In the genomic region with DNA sequence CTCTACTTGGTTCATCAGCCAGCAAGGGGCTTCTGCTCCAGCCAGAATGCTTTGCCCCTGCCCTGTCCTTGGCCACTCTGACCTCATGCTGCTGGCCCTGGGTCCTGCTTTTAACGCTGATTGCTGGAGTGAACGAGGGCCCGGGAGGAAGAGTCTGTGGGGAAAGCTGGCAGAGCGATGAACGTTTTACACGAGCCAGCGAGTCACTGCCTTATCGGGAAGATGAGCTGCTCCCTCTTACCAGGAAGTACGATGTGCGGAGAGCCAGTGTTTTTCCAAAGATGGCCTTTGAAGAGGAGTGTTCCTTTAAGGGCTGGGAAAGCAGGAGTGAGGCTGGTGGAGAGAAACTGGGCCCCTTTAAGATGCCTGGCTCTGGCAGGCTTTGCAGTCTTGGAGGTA, we compare ENCODE assay signal across 12 mouse cellular contexts. TPM values are rescaled to one million over a fixed set of nuclear protein-coding genes. Genes with fewer than 3 reads are reported as not detected.
A peak's percentile ranks its signal among the peaks of the same experiment; 100 is the strongest.
DNase-seq lines count a peak whose midpoint lies in the region; ATAC-seq and TF ChIP-seq lines count a peak whose summit lies in the region.
"Had no signal": no experiment of that assay in that cellular context is flagged by ENCODE, and none has a peak within 500 bp of the region (broad histone marks: within the 10 kb centered on the region; RNA-seq: fewer than 3 reads in every experiment).

No protein-coding gene starts in this region.

- peaks cover 15% of the 10 kb centered on the region for H3K4me1 ChIP-seq in intestine, embryonic 14.5 days (replicated peaks; ENCODE audit: control insufficient read depth, insufficient read depth, low read length)
- peaks cover 12% of the 10 kb centered on the region for H3K4me1 ChIP-seq in liver, postnatal 0 days (ENCODE audit: insufficient read depth)

- peak overlapping the region; percentile 54; the same call in 1 of the 2 replicates for H3K27ac ChIP-seq in intestine, embryonic 14.5 days (ENCODE audit: low read depth)
- peak overlapping the region; percentile 44 for H3K27ac ChIP-seq in liver, postnatal 0 days (ENCODE audit: low read depth)
- H3K27ac ChIP-seq: embryonic facial prominence, embryonic 15.5 days had no signal

- no peaks in the 10 kb centered on the region for H3K36me3 ChIP-seq in intestine, embryonic 14.5 days (ENCODE audit: control insufficient read depth, insufficient read depth, low read length)
- H3K36me3 ChIP-seq in liver, postnatal 0 days (replicated peaks; ENCODE audit: insufficient read depth, low read length): no peaks in the 10 kb centered on the region
- H3K36me3 ChIP-seq: embryonic facial prominence, embryonic 15.5 days had no signal

- DNase-seq in kidney, adult 18-20 months: peak; percentile 18
- DNase-seq in kidney, adult 9 months: no peak
- DNase-seq in adrenal gland, adult 8-10 months: peak; percentile 46
- DNase-seq in intestine, embryonic 14.5 days (ENCODE audit: low spot score): no peak
- DNase-seq in liver, postnatal 0 days: no peak
- DNase-seq in natural killer cell, adult 2 months (ENCODE audit: low spot score in 2 of 2): no peak
- DNase-seq in ovary, adult 18-20 months (ENCODE audit: low spot score): no peak
- DNase-seq in gastrocnemius, adult 8-10 months (ENCODE audit: low spot score in 2 of 2): no peak
- DNase-seq: cerebellum, adult 18-20 months; layer of hippocampus, adult 9-11 months had no signal

- 23% methylated on average over 10 of the region's 10 CpGs for WGBS in intestine, embryonic 14.5 days
- WGBS in liver, postnatal 0 days (ENCODE audit: insufficient replicate concordance): 29% methylated on average over 10 of the region's 10 CpGs

- H3K4me3 ChIP-seq in intestine, embryonic 14.5 days (ENCODE audit: low read depth, low read length): no peak overlapping the region
- H3K4me3 ChIP-seq in liver, postnatal 0 days (ENCODE audit: low read depth, low read length): no peak overlapping the region
- H3K4me3 ChIP-seq: embryonic facial prominence, embryonic 15.5 days had no signal

- H3K9ac ChIP-seq in intestine, embryonic 14.5 days (ENCODE audit: low read length): no peak overlapping the region
- no peak overlapping the region for H3K9ac ChIP-seq in liver, postnatal 0 days (replicated peaks)
- H3K9ac ChIP-seq: embryonic facial prominence, embryonic 15.5 days had no signal

- H3K4me2 ChIP-seq in intestine, embryonic 14.5 days (ENCODE audit: low read length): peak overlapping the region; percentile 13; the same call in 1 of the 2 replicates
- peak overlapping the region; percentile 29; the same call in 1 of the 2 replicates for H3K4me2 ChIP-seq in liver, postnatal 0 days (ENCODE audit: low read depth, low read length)
- H3K4me2 ChIP-seq: embryonic facial prominence, embryonic 15.5 days had no signal

- ATAC-seq in intestine, embryonic 14.5 days (replicated peaks; ENCODE audit: low FRiP score, low TSS enrichment, low read depth): no peak
- no peak for ATAC-seq in liver, postnatal 0 days
- ATAC-seq: Patski had no signal

- H3K9me3 ChIP-seq in intestine, embryonic 14.5 days (ENCODE audit: control insufficient read depth, low read length): no peaks in the 10 kb centered on the region
- no peaks in the 10 kb centered on the region for H3K9me3 ChIP-seq in liver, postnatal 0 days (ENCODE audit: low read length)
- H3K9me3 ChIP-seq: embryonic facial prominence, embryonic 15.5 days had no signal

- no peak for TF ChIP-seq EP300 in liver, postnatal 0 days (IDR thresholded peaks at IDR 0.05; ENCODE audit: low read depth)

- no peak for TF ChIP-seq CTCF in liver, postnatal 0 days (IDR thresholded peaks at IDR 0.05; ENCODE audit: low read depth)

- no peaks in the 10 kb centered on the region for H3K27me3 ChIP-seq in intestine, embryonic 14.5 days (replicated peaks; ENCODE audit: control insufficient read depth, insufficient read depth, low read length)
- peaks cover 28% of the 10 kb centered on the region for H3K27me3 ChIP-seq in liver, postnatal 0 days (ENCODE audit: insufficient read depth, low read length)
- H3K27me3 ChIP-seq: Patski had no signal

RNA-seq across cellular contexts. Expression of gene Csrp1, which starts 28.4 kb away (rescaled TPM):
- 100 to 1,000 TPM in 1 of 4 experiments, 10 to 100 TPM in 3; 92.3 to 122 (median 99.0) TPM for total RNA-seq in adrenal gland, adult 8-10 months (2022)
- polyA plus RNA-seq in intestine, embryonic 14.5 days (2014; fragmentation: Nextera tagmentation; extraction: Ambion mirVana): 225 and 242 TPM in 2 replicates
- 23.5 and 25.9 TPM in 2 replicates for polyA plus RNA-seq in liver, postnatal 0 days (2015; fragmentation: Nextera tagmentation; extraction: Ambion mirVana)
- 10 to 100 TPM; 17.2 to 24.8 (median 23.2) TPM for total RNA-seq in gastrocnemius, adult 8-10 months (2022)

Comparison
In these comparisons a context has a peak if more than half of its experiments do, and no peak if none do; other contexts are left out.
1. DNase-seq: peak in kidney, adult 18-20 months (single experiment) and adrenal gland, adult 8-10 months (single experiment); none in kidney, adult 9 months (single experiment), intestine, embryonic 14.5 days (single experiment), liver, postnatal 0 days (single experiment), natural killer cell, adult 2 months (0 of 2), ovary, adult 18-20 months (single experiment) and gastrocnemius, adult 8-10 months (0 of 2).